Mouse (Mus musculus) c-Kit-positive CD71-positive TER-119-positive erythroid progenitor cells, embryonic 14.5 days (primary cell): ENCODE results near the gene Sox4.

ENCODE experiments used
- DNase-seq: peaks from one replicate; pipeline ENCODE4 v3.0.0-alpha.2; 2013; ENCODE audit warnings: low spot score

Gene Sox4

GRCm38 (mm10) chr13:28947740-28948441 is 5.6 kb downstream of the Sox4 start:
- DNase-seq, result no peak

GRCm38 (mm10) chr13:28946565-28947135 is 6.9 kb downstream of the Sox4 start:
- no peak for DNase-seq

GRCm38 (mm10) chr13:28945681-28946080 is 7.8 kb downstream of the Sox4 start:
- DNase-seq, result no peak

GRCm38 (mm10) chr13:28942926-28943325 is 10.6 kb downstream of the Sox4 start:
- no peak for DNase-seq

- no peak for DNase-seq
These were observed 11.4 kb downstream of the Sox4 start for GRCm38 (mm10) chr13:28941983-28942630.

GRCm38 (mm10) chr13:28933375-28933774 is 20.1 kb downstream of the Sox4 start:
- no peak for DNase-seq

GRCm38 (mm10) chr13:28931776-28932175 is 21.7 kb downstream of the Sox4 start:
- no peak for DNase-seq

GRCm38 (mm10) chr13:28931266-28931665 is 22.2 kb downstream of the Sox4 start:
- DNase-seq, result no peak

- DNase-seq, result no peak
These were observed 23.1 kb downstream of the Sox4 start for GRCm38 (mm10) chr13:28930364-28930763.

- no peak for DNase-seq
These were observed 23.6 kb downstream of the Sox4 start for GRCm38 (mm10) chr13:28929936-28930335.

- no peak for DNase-seq
These were observed 30.4 kb downstream of the Sox4 start for GRCm38 (mm10) chr13:28923136-28923535.

GRCm38 (mm10) chr13:28917379-28918250 is 35.9 kb downstream of the Sox4 start:
- no peak for DNase-seq

- no peak for DNase-seq
These were observed 39.9 kb downstream of the Sox4 start for GRCm38 (mm10) chr13:28913656-28914055.

- DNase-seq, result no peak
These were observed 46.5 kb downstream of the Sox4 start for GRCm38 (mm10) chr13:28906981-28907380.
